Mouse (Mus musculus): ENCODE measurements at regions not wholly inside any gene's neighbourhood (a gene's known extent, or its start where the extent isn't known, plus 50 kb on each side); places are given as distances from the start of the nearest gene placed in this dataset.

DNA sequence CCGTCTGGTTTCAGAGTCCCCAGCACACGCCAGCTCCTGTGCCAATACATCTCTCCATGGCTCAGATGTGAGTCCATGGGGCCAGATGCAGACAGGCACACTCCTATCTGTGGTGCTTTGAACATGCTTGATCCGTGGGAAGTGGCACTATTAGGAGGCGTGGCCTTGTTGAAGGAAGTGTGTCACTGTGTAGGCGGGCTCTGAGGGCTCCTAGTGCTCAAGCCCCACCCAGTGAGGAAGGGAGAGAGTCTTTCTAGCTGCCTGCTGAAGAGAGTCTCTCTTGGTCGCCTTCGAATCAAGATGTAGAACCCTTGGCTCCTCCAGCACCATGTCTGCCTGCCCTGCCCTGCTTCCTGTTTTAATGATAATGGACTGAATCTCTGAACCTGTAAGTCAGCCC, 194.7 kb upstream of the Mvb12b start:
- Histone ChIP-seq H3K4me1 (ENCODE audit: insufficient read depth, low read depth, low read length) (no peaks in the 10 kb centered on the region), H3K36me3 (replicated peaks) (no peaks in the 10 kb centered on the region), H3K4me3 (ENCODE audit: low read depth, low read length) (no peak overlapping the region), H3K27me3 (ENCODE audit: insufficient read depth, low read length) (no peaks in the 10 kb centered on the region), H3K9me3 (replicated peaks) (no peaks in the 10 kb centered on the region)
- ATAC-seq (ENCODE audit: extremely low read depth, insufficient number of reproducible peaks, low FRiP score, poor library complexity, severe bottlenecking), result no peak
- no peak for TF ChIP-seq POLR2AphosphoS5 (IDR thresholded peaks at IDR 0.05; ENCODE audit: insufficient replicate concordance, low read depth, low read length)
- no peak for TF ChIP-seq GATA1 (IDR thresholded peaks at IDR 0.05; ENCODE audit: borderline replicate concordance, low read length)
- no peak for TF ChIP-seq TAL1 (conservative IDR thresholded peaks at IDR 0.05; ENCODE audit: low read depth, low read length)
- no peak for TF ChIP-seq CTCF (IDR thresholded peaks at IDR 0.05; ENCODE audit: low read depth, low read length)
- no peak for TF ChIP-seq GATA2 (IDR thresholded peaks at IDR 0.05; ENCODE audit: borderline replicate concordance, low read depth, low read length)
- DNase-seq (ENCODE audit: low spot score), result no peak

- DNase-seq (ENCODE audit: low spot score) (no peak), ATAC-seq (ENCODE audit: extremely low read depth, insufficient number of reproducible peaks, low FRiP score, poor library complexity, severe bottlenecking) (no peak)
- Histone ChIP-seq H3K4me1 (ENCODE audit: insufficient read depth, low read depth, low read length) (no peaks in the 10 kb centered on the region), H3K27me3 (ENCODE audit: insufficient read depth, low read length) (no peaks in the 10 kb centered on the region), H3K4me3 (ENCODE audit: low read depth, low read length) (no peak overlapping the region), H3K9me3 (replicated peaks) (no peaks in the 10 kb centered on the region), H3K36me3 (replicated peaks) (no peaks in the 10 kb centered on the region)
- no peak for TF ChIP-seq GATA1 (IDR thresholded peaks at IDR 0.05; ENCODE audit: borderline replicate concordance, low read length)
- TF ChIP-seq CTCF (IDR thresholded peaks at IDR 0.05; ENCODE audit: low read depth, low read length), result no peak
- TF ChIP-seq GATA2 (IDR thresholded peaks at IDR 0.05; ENCODE audit: borderline replicate concordance, low read depth, low read length), result no peak
- TF ChIP-seq POLR2AphosphoS5 (IDR thresholded peaks at IDR 0.05; ENCODE audit: insufficient replicate concordance, low read depth, low read length), result no peak
- no peak for TF ChIP-seq TAL1 (conservative IDR thresholded peaks at IDR 0.05; ENCODE audit: low read depth, low read length)
These were observed 192.4 kb upstream of the Mvb12b start for GRCm38 (mm10) chr2:34080176-34080575.

DNA sequence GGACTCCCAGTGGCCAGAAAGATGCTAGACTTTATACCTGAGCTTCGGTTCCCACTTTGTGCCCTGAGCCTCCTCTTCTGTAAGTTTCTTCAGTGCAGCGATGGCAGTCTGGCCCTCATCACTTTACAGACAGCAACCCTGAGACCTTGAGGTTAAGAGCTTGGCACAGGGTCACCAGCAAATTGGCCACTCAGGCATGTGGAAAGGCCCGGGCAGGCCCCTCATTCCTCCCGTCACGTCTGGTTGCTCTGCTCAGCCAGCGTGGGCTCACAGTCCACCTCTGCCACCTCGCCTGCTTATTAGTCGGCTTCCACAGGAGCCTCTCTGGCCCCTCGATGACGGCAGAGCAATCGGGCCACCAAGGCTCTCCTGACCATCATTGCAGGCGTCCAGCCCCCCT, 191.5 kb upstream of the Mvb12b start:
- no peak for ATAC-seq (ENCODE audit: extremely low read depth, insufficient number of reproducible peaks, low FRiP score, poor library complexity, severe bottlenecking)
- no peaks in the 10 kb centered on the region for H3K9me3 ChIP-seq (replicated peaks)
- no peak overlapping the region for H3K4me3 ChIP-seq (ENCODE audit: low read depth, low read length)
- no peak for DNase-seq (ENCODE audit: low spot score)
- H3K4me1 ChIP-seq (ENCODE audit: insufficient read depth, low read depth, low read length), result no peaks in the 10 kb centered on the region
- TF ChIP-seq TAL1 (conservative IDR thresholded peaks at IDR 0.05; ENCODE audit: low read depth, low read length) (no peak), GATA2 (IDR thresholded peaks at IDR 0.05; ENCODE audit: borderline replicate concordance, low read depth, low read length) (no peak)
- H3K27me3 ChIP-seq (ENCODE audit: insufficient read depth, low read length), result no peaks in the 10 kb centered on the region
- H3K36me3 ChIP-seq (replicated peaks), result no peaks in the 10 kb centered on the region

- no peak for DNase-seq (ENCODE audit: low spot score)
- TF ChIP-seq GATA2 (IDR thresholded peaks at IDR 0.05; ENCODE audit: borderline replicate concordance, low read depth, low read length), result no peak
- no peak for TF ChIP-seq GATA1 (IDR thresholded peaks at IDR 0.05; ENCODE audit: borderline replicate concordance, low read length)
- TF ChIP-seq TAL1 (conservative IDR thresholded peaks at IDR 0.05; ENCODE audit: low read depth, low read length), result no peak
- no peak for TF ChIP-seq POLR2AphosphoS5 (IDR thresholded peaks at IDR 0.05; ENCODE audit: insufficient replicate concordance, low read depth, low read length)
- TF ChIP-seq CTCF (IDR thresholded peaks at IDR 0.05; ENCODE audit: low read depth, low read length), result no peak
- Histone ChIP-seq H3K9me3 (replicated peaks) (no peaks in the 10 kb centered on the region), H3K27me3 (ENCODE audit: insufficient read depth, low read length) (no peaks in the 10 kb centered on the region), H3K4me1 (ENCODE audit: insufficient read depth, low read depth, low read length) (no peaks in the 10 kb centered on the region), H3K36me3 (replicated peaks) (no peaks in the 10 kb centered on the region), H3K4me3 (ENCODE audit: low read depth, low read length) (no peak overlapping the region)
- ATAC-seq (ENCODE audit: extremely low read depth, insufficient number of reproducible peaks, low FRiP score, poor library complexity, severe bottlenecking), result no peak
These were observed 191.1 kb upstream of the Mvb12b start for GRCm38 (mm10) chr2:34078875-34079262.

DNA sequence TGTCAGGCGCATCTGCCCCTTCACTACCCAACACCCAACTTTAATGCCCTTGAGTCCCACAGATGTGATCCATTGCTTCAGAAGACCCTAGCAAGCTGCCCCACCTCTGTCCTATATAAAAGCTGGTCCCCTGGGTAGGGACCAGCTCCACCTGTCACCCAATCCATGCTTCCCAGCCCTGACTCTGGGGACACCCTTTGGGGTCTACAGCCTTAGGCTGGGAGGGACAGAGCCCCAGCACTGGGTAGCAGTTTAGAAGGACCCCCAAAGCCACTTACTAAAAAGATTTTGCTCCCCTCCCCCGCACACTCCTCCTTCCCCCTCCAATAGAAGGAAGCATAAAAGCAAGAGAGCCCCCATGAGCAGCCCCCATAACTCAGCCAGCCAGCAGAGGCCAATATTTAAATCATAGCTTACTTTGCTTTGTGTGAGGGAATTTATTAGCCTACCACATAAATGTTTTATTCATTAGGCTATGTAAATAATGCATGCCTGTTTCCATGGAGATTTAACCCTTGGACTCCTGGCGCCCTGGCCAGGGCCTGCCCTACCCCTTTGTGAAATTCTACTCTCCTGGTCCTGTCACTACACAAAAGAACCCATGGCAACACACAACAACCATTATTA, 190.6 kb upstream of the Mvb12b start:
- no peaks in the 10 kb centered on the region for H3K27me3 ChIP-seq (ENCODE audit: insufficient read depth, low read length)
- DNase-seq (ENCODE audit: low spot score) (no peak), ATAC-seq (ENCODE audit: extremely low read depth, insufficient number of reproducible peaks, low FRiP score, poor library complexity, severe bottlenecking) (no peak)
- H3K36me3 ChIP-seq (replicated peaks), result no peaks in the 10 kb centered on the region
- H3K4me1 ChIP-seq (ENCODE audit: insufficient read depth, low read depth, low read length), result no peaks in the 10 kb centered on the region
- no peak overlapping the region for H3K4me3 ChIP-seq (ENCODE audit: low read depth, low read length)
- H3K9me3 ChIP-seq (replicated peaks), result no peaks in the 10 kb centered on the region
- no peak for TF ChIP-seq GATA1 (IDR thresholded peaks at IDR 0.05; ENCODE audit: borderline replicate concordance, low read length)
- no peak for TF ChIP-seq CTCF (IDR thresholded peaks at IDR 0.05; ENCODE audit: low read depth, low read length)
- no peak for TF ChIP-seq TAL1 (conservative IDR thresholded peaks at IDR 0.05; ENCODE audit: low read depth, low read length)
- no peak for TF ChIP-seq POLR2AphosphoS5 (IDR thresholded peaks at IDR 0.05; ENCODE audit: insufficient replicate concordance, low read depth, low read length)
- no peak for TF ChIP-seq GATA2 (IDR thresholded peaks at IDR 0.05; ENCODE audit: borderline replicate concordance, low read depth, low read length)

DNA sequence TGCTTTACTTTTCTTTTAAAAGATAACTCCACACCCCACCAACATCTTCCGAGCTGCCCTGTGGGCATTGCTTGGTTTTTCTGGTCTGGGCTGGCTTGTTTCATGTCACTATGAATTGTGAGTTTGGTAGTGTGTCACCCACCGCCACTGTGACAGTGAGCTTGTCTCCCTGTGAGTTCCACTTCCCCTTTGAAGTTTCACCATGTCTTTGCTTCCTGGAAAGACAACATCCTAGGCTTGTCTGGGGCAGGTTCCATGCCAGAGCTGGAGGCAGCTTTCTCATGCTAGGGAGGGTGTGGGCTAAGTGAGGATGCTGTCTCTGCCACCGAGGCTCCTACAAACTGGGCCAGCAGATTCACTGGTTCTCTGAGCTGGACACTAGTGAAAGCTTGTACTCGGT, 188.6 kb upstream of the Mvb12b start:
- TF ChIP-seq TAL1 (conservative IDR thresholded peaks at IDR 0.05; ENCODE audit: low read depth, low read length), result no peak
- no peak for TF ChIP-seq GATA2 (IDR thresholded peaks at IDR 0.05; ENCODE audit: borderline replicate concordance, low read depth, low read length)
- TF ChIP-seq POLR2AphosphoS5 (IDR thresholded peaks at IDR 0.05; ENCODE audit: insufficient replicate concordance, low read depth, low read length), result no peak
- TF ChIP-seq CTCF (IDR thresholded peaks at IDR 0.05; ENCODE audit: low read depth, low read length), result no peak
- no peak for TF ChIP-seq GATA1 (IDR thresholded peaks at IDR 0.05; ENCODE audit: borderline replicate concordance, low read length)
- no peaks in the 10 kb centered on the region for H3K27me3 ChIP-seq (ENCODE audit: insufficient read depth, low read length)
- no peaks in the 10 kb centered on the region for H3K36me3 ChIP-seq (replicated peaks)
- DNase-seq (ENCODE audit: low spot score) (no peak), ATAC-seq (ENCODE audit: extremely low read depth, insufficient number of reproducible peaks, low FRiP score, poor library complexity, severe bottlenecking) (no peak)
- H3K4me1 ChIP-seq (ENCODE audit: insufficient read depth, low read depth, low read length), result no peaks in the 10 kb centered on the region
- no peaks in the 10 kb centered on the region for H3K9me3 ChIP-seq (replicated peaks)
- H3K4me3 ChIP-seq (ENCODE audit: low read depth, low read length), result no peak overlapping the region
